Mouse (Mus musculus) hindbrain, embryonic 11.5 days (tissue): ENCODE data around the gene Wdr49. TPM values are rescaled to one million over a fixed set of nuclear protein-coding genes. Genes with fewer than 3 reads are reported as not detected.

ENCODE experiments used
- ATAC-seq: fragments of 200-750 bp; cut with Nextera tagmentation; 2 replicates; pipeline ENCODE4 v1.8.0; 2017; ENCODE audit warnings: mild to moderate bottlenecking, moderate TSS enrichment, moderate library complexity; ENCODE audit not compliant: low FRiP score
- DNase-seq: peaks from one replicate; pipeline ENCODE4 v3.0.0-alpha.2; 2015; ENCODE audit warnings: low spot score
- H3K27ac ChIP-seq: fragments of 300-500 bp; sonication (generic); 2 replicates; pipeline ENCODE4 v1.5.1; 2014; ENCODE audit warnings: mild to moderate bottlenecking, low read depth, low read length
- H3K27me3 ChIP-seq: fragments of 300-500 bp; sonication (generic); 2 replicates; pipeline ENCODE4 v1.6.1; 2014; ENCODE audit warnings: mild to moderate bottlenecking, low read length, moderate library complexity, mixed read lengths; ENCODE audit not compliant: control insufficient read depth, insufficient read depth
- H3K36me3 ChIP-seq: fragments of 300-500 bp; sonication (generic); 2 replicates; pipeline ENCODE4 v1.6.1; 2014; ENCODE audit warnings: mild to moderate bottlenecking, low read length, moderate library complexity, mixed read lengths; ENCODE audit not compliant: control insufficient read depth, insufficient read depth
- H3K4me1 ChIP-seq: fragments of 300-500 bp; sonication (generic); replicated peaks from 2 replicates; pipeline ENCODE4 v1.6.1; 2014; ENCODE audit warnings: low read length, mixed read lengths; ENCODE audit not compliant: control insufficient read depth, insufficient read depth
- H3K4me2 ChIP-seq: fragments of 300-500 bp; sonication (generic); replicated peaks from 2 replicates; pipeline ENCODE4 v1.6.1; 2014; ENCODE audit warnings: mild to moderate bottlenecking, low read depth, low read length
- H3K4me3 ChIP-seq: fragments of 300-500 bp; sonication (generic); 2 replicates; pipeline ENCODE4 v1.5.1; 2014; ENCODE audit warnings: low read depth, low read length
- H3K9ac ChIP-seq: fragments of 300-500 bp; sonication (generic); 2 replicates; pipeline ENCODE4 v1.6.1; 2014; ENCODE audit warnings: low read depth, low read length
- H3K9me3 ChIP-seq: fragments of 300-500 bp; sonication (generic); 2 replicates; pipeline ENCODE4 v1.6.1; 2016; ENCODE audit warnings: low read length; ENCODE audit not compliant: control insufficient read depth
- WGBS: fragments of 180-500 bp; shearing (Covaris S2); extraction: QIAGEN DNeasy Blood & Tissue Kit; methylation state at CpG from one replicate; pipeline ENCODE4 v1.1.7; 2014; 5-methylcytosine and 5-hydroxymethylcytosine counted together
- polyA plus RNA-seq: library from polyadenylated mRNA; unstranded; fragments of >200 nt; fragmentation: Nextera tagmentation; extraction: Ambion mirVana; gene quantifications from 2 replicates; pipeline ENCODE4 v1.2.1, GENCODE M21; 2014

Gene Wdr49
- polyA plus RNA-seq, 1 experiment from 2014 or later, result 0.17 TPM

GRCm38 (mm10) chr3:75293243-75293642 is 188.7 kb downstream of the Wdr49 start:
- Histone ChIP-seq H3K4me3 (no peak overlapping the region), H3K27me3 (no peaks in the 10 kb centered on the region), H3K4me2 (no peak overlapping the region), H3K9ac (no peak overlapping the region), H3K36me3 (no peaks in the 10 kb centered on the region), H3K27ac (no peak overlapping the region), H3K9me3 (no peaks in the 10 kb centered on the region), H3K4me1 (no peaks in the 10 kb centered on the region)
- WGBS, result 87% methylated on average over 2 of the region's 2 CpGs
- DNase-seq (no peak), ATAC-seq (no peak)

- Histone ChIP-seq H3K27ac (no peak overlapping the region), H3K36me3 (no peaks in the 10 kb centered on the region), H3K4me3 (no peak overlapping the region), H3K4me1 (no peaks in the 10 kb centered on the region), H3K9me3 (no peaks in the 10 kb centered on the region), H3K4me2 (no peak overlapping the region), H3K27me3 (no peaks in the 10 kb centered on the region), H3K9ac (no peak overlapping the region)
- 82% methylated on average over 4 of the region's 4 CpGs for WGBS
- no peak for DNase-seq
- ATAC-seq, result no peak
Measured at GRCm38 (mm10) chr3:75277455-75277854, 204.5 kb downstream of the Wdr49 start.

- no peaks in the 10 kb centered on the region for H3K4me1 ChIP-seq
- ATAC-seq, result no peak
- H3K36me3 ChIP-seq, result no peaks in the 10 kb centered on the region
- no peak overlapping the region for H3K27ac ChIP-seq
- H3K4me3 ChIP-seq, result no peak overlapping the region
- H3K9ac ChIP-seq, result no peak overlapping the region
- no peak for DNase-seq
- H3K9me3 ChIP-seq, result no peaks in the 10 kb centered on the region
- no peak overlapping the region for H3K4me2 ChIP-seq
- H3K27me3 ChIP-seq, result no peaks in the 10 kb centered on the region
- WGBS, result 93% methylated on average over 3 of the region's 3 CpGs
Measured at GRCm38 (mm10) chr3:75276522-75276921, 205.4 kb downstream of the Wdr49 start.

GRCm38 (mm10) chr3:75275127-75275526 is 206.8 kb downstream of the Wdr49 start:
- DNase-seq (no peak), ATAC-seq (0 out of 2 replicates have a peak, but pooled peaks have one; percentile 10)
- no peaks in the 10 kb centered on the region for H3K4me1 ChIP-seq
- no peaks in the 10 kb centered on the region for H3K27me3 ChIP-seq
- no peak overlapping the region for H3K4me2 ChIP-seq
- no peak overlapping the region for H3K9ac ChIP-seq
- H3K36me3 ChIP-seq, result no peaks in the 10 kb centered on the region
- no peaks in the 10 kb centered on the region for H3K9me3 ChIP-seq
- H3K27ac ChIP-seq, result no peak overlapping the region
- no peak overlapping the region for H3K4me3 ChIP-seq

GRCm38 (mm10) chr3:75269978-75270377 is 212.0 kb downstream of the Wdr49 start, which contains the start of gene Serpini2:
Gene Serpini2 (minus strand): TSS chr3:75270078.
- Histone ChIP-seq H3K27me3 (no peaks in the 10 kb centered on the region), H3K36me3 (no peaks in the 10 kb centered on the region), H3K4me3 (no peak within 1 kb of the TSS), H3K9ac (no peak within 1 kb of the TSS), H3K4me1 (no peaks in the 10 kb centered on the region), H3K27ac (no peak within 1 kb of the TSS), H3K9me3 (no peaks in the 10 kb centered on the region), H3K4me2 (no peak within 1 kb of the TSS)
- ATAC-seq, result no peak
- DNase-seq, result no peak
- WGBS, result 89% methylated on average over 2 of the region's 2 CpGs

- H3K27ac ChIP-seq, result no peak overlapping the region
- no peaks in the 10 kb centered on the region for H3K27me3 ChIP-seq
- H3K9ac ChIP-seq, result no peak overlapping the region
- ATAC-seq (no peak), DNase-seq (no peak)
- H3K4me2 ChIP-seq, result no peak overlapping the region
- no peaks in the 10 kb centered on the region for H3K4me1 ChIP-seq
- H3K9me3 ChIP-seq, result no peaks in the 10 kb centered on the region
- H3K4me3 ChIP-seq, result no peak overlapping the region
- H3K36me3 ChIP-seq, result no peaks in the 10 kb centered on the region
Measured at GRCm38 (mm10) chr3:75259356-75259755, 222.6 kb downstream of the Wdr49 start.

Other genes starting within 250 kb of the Wdr49 start
- not detected in 2 replicates for gene Serpini2, start 212.1 kb downstream of the Wdr49 start, polyA plus RNA-seq
- 93.7 and 103 TPM in 2 replicates for gene Pdcd10, start 74.7 kb upstream of the Wdr49 start, polyA plus RNA-seq
- gene Serpini1, start 75.4 kb upstream of the Wdr49 start, polyA plus RNA-seq, result 41.6 and 43.6 TPM in 2 replicates